Mouse (Mus musculus) mature B cell (primary cell): ENCODE measurements around the gene Srgap3.
"Not testable (repeated sequence)": the region's sequence is repeated elsewhere in the genome, so short reads cannot be mapped to it uniquely, and the experiment has no call there.

ENCODE experiments used
- in situ Hi-C: fragments of 300-500 bp; cut with MboI; formaldehyde crosslinking; loops from 2 replicates; pipeline ENCODE4 v1.14.3; 2019

The Srgap3 gene

GRCm38 (mm10) chr6:112742297-112742696, 204.8 kb downstream of the Srgap3 start:
- in situ Hi-C loops, result no loop called here

- in situ Hi-C loops, result no loop called here
Measured at GRCm38 (mm10) chr6:112741766-112742165, 205.3 kb downstream of the Srgap3 start.

GRCm38 (mm10) chr6:112739635-112740034, 207.4 kb downstream of the Srgap3 start:
- in situ Hi-C loops, result no loop called here

GRCm38 (mm10) chr6:112738924-112739323, 208.1 kb downstream of the Srgap3 start:
- in situ Hi-C loops, result no loop called here

GRCm38 (mm10) chr6:112736471-112736870, 210.6 kb downstream of the Srgap3 start:
- in situ Hi-C loops, result no loop called here

GRCm38 (mm10) chr6:112735054-112735453, 212.0 kb downstream of the Srgap3 start:
- in situ Hi-C loops, result no loop called here

GRCm38 (mm10) chr6:112733942-112734341, 213.1 kb downstream of the Srgap3 start:
- in situ Hi-C loops, result no loop called here

GRCm38 (mm10) chr6:112732434-112732833, 214.6 kb downstream of the Srgap3 start:
- in situ Hi-C loops, result no loop called here

GRCm38 (mm10) chr6:112731386-112731785, 215.7 kb downstream of the Srgap3 start:
- in situ Hi-C loops, result no loop called here

- in situ Hi-C loops, result no loop called here
Measured at GRCm38 (mm10) chr6:112728760-112729422, 218.2 kb downstream of the Srgap3 start.

GRCm38 (mm10) chr6:112725468-112725867, 221.6 kb downstream of the Srgap3 start:
- in situ Hi-C loops, result no loop called here

GRCm38 (mm10) chr6:112720409-112721080, 226.5 kb downstream of the Srgap3 start:
- in situ Hi-C loops, result no loop called here

GRCm38 (mm10) chr6:112719983-112720382, 227.1 kb downstream of the Srgap3 start:
- in situ Hi-C loops, result no loop called here

GRCm38 (mm10) chr6:112717168-112717567, 229.9 kb downstream of the Srgap3 start:
- in situ Hi-C loops, result no loop called here

- in situ Hi-C loops, result no loop called here
Measured at GRCm38 (mm10) chr6:112713951-112714350, 233.1 kb downstream of the Srgap3 start.

GRCm38 (mm10) chr6:112702296-112702695, 244.8 kb downstream of the Srgap3 start:
- in situ Hi-C loops, result not testable (repeated sequence)

GRCm38 (mm10) chr6:112700392-112700791, 246.7 kb downstream of the Srgap3 start:
- in situ Hi-C loops, result no loop called here

- in situ Hi-C loops, result no loop called here
Measured at GRCm38 (mm10) chr6:112699115-112699514, 248.0 kb downstream of the Srgap3 start.

- in situ Hi-C loops, result no loop called here
Measured at GRCm38 (mm10) chr6:112696056-112696950, 250.8 kb downstream of the Srgap3 start, which contains the start of gene Rad18. Gene Rad18, minus strand, starts transcription at chr6:112696686.

- in situ Hi-C loops, result no loop called here
Measured at GRCm38 (mm10) chr6:112694492-112694891, 252.6 kb downstream of the Srgap3 start.

- in situ Hi-C loops, result no loop called here
Measured at GRCm38 (mm10) chr6:112691523-112691922, 255.5 kb downstream of the Srgap3 start.

GRCm38 (mm10) chr6:112688033-112688432, 259.0 kb downstream of the Srgap3 start:
- in situ Hi-C loops, result no loop called here
